Mouse (Mus musculus) lung, postnatal 0 days (tissue): ENCODE measurements at regions not wholly inside any gene's neighbourhood (a gene's known extent, or its start where the extent isn't known, plus 50 kb on each side); places are given as distances from the start of the nearest gene placed in this dataset.

Experiments
- CTCF ChIP-seq: IDR thresholded peaks from 2 replicates; pipeline ENCODE4 v1.5.1; 2016; ENCODE audit warnings: antibody characterized with exemption, mild to moderate bottlenecking
- EP300 ChIP-seq: IDR thresholded peaks from 2 replicates; pipeline ENCODE4 v1.6.1; 2016; ENCODE audit warnings: antibody characterized with exemption, mild to moderate bottlenecking, control low read depth

DNA sequence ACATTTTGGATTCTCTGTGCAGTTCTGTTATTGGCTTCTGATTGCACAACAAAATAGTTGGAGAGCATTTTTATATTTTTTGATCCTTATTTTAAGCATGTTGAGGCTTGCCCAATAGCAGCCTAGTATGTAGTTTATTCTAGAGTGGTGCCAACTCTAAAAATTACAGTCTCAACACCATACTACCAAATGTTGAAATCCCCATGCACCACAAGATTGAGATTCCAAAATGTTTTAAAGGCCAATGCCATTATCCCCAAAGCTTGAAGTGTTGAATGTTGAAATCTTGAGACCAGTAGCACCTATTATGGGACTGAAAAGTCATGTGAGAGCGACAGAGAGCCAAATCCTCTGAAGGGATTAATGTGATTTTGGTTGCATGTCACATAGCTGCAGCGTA, 104.9 kb upstream of the Rbms1 start:
- TF ChIP-seq CTCF (no peak), EP300 (no peak)
